Mouse (Mus musculus): ENCODE results near the gene Camk1g. TPM values are rescaled to one million over a fixed set of nuclear protein-coding genes. Genes with fewer than 3 reads are reported as not detected.

The Camk1g gene
- total and polyA plus RNA-seq, 3 experiments = not detected

DNA sequence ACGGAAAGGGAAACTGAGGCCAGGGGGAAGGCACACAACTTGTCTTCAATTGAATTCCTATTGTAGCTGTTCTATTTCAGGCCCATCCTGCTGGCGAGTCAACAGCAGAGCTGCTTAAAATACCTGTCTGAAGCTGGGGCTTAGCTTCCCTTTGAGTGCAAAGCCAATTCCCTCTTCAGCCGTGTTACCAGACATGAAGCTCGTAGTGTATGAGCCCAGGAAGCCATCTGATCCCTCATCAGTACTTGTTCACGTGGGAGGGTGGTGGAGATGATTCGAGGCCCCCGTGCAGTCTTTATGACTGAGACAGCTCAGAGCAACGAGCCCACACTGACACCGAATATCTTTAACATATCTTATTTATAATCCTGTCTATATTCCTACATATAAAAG, 53.7 kb downstream of the Camk1g start:
- no peak for DNase-seq (ENCODE audit: extremely low read depth)
- Histone ChIP-seq H3K4me1 (ENCODE audit: control insufficient read depth in 1 of 2, insufficient read depth in 2 of 2) (peaks cover 5 to 19% of the 10 kb centered on the region in 2 experiments), H3K9ac (ENCODE audit: insufficient read depth, low read depth) (no peak overlapping the region), H3K27ac (ENCODE audit: insufficient read depth, low read depth) (no peak overlapping the region), H3K4me2 (ENCODE audit: insufficient read depth, low read depth, poor library complexity, severe bottlenecking) (no peak overlapping the region), H3K9me3 (replicated peaks; ENCODE audit: low read length) (no peaks in the 10 kb centered on the region), H3K27me3 (replicated peaks) (no peaks in the 10 kb centered on the region), H3K4me3 (replicated peaks in 1 of 3; ENCODE audit: low read depth in 2 of 3, low read length in 2 of 3, poor library complexity in 1 of 3) (no peak overlapping the region), H3K36me3 (replicated peaks in 1 of 2; ENCODE audit: control insufficient read depth in 1 of 2, insufficient read depth in 1 of 2, low read length in 1 of 2) (no peaks in the 10 kb centered on the region), H3K79me2 (replicated peaks; ENCODE audit: control insufficient read depth, extremely low read depth, insufficient read depth, poor library complexity, severe bottlenecking) (no peaks in the 10 kb centered on the region)
- dilution Hi-C loops (cut with MboI; ENCODE audit: extremely low pct_ligation_motif_present, extremely low pct_unique_long_range_greater_than_20kb, low sequenced_read_pairs) = no loop called here
- in situ Hi-C loops (cut with MboI; ENCODE audit: low pct_ligation_motif_present, low pct_unique_long_range_greater_than_20kb, low sequenced_read_pairs) = no loop called here
- TF ChIP-seq MEF2A (IDR thresholded peaks at IDR 0.05; ENCODE audit: borderline replicate concordance, low read depth, low read length) (no peak), POLR2A (IDR thresholded peaks at IDR 0.05; ENCODE audit: low read depth, low read length) (no peak), MAFK (IDR thresholded peaks at IDR 0.05; ENCODE audit: insufficient replicate concordance, low read length) (no peak), MAX (IDR thresholded peaks at IDR 0.05; ENCODE audit: low read length) (no peak)

DNA sequence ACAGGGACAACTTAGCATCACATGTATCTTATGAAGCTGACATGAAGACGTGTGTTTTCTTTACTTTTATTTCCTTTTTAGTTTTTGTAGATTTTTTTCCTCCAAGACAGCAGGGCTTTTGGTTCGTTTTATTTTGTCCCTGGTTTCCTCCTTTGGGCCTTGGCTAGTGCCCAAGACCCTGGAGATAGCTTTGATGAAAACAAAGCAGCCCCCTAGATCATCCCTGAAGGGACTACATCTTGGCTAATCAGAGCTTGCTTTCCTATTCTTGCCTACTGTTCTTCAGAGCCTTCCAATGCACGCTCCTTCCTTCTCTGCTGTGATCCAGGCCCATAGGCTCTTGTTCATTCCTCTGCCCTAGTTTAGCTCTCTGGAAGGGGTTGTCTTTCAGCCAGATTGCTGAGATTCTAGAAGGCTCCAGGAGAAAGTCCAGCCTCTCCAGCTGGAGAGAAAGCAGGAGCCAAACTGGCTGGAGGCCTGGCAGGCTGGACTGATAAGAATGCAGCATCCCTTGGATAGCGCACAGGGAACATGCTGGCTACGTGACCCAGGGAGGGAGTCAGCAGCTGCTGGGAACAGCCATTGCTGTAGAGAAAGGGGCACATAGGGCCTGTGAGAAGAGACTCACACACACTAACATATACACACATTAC, 54.3 kb downstream of the Camk1g start:
- Histone ChIP-seq H3K4me2 (ENCODE audit: insufficient read depth, low read depth, poor library complexity, severe bottlenecking) (no peak overlapping the region), H3K79me2 (replicated peaks; ENCODE audit: control insufficient read depth, extremely low read depth, insufficient read depth, poor library complexity, severe bottlenecking) (no peaks in the 10 kb centered on the region), H3K36me3 (replicated peaks in 1 of 2; ENCODE audit: control insufficient read depth in 1 of 2, insufficient read depth in 1 of 2, low read length in 1 of 2) (no peaks in the 10 kb centered on the region), H3K9me3 (replicated peaks; ENCODE audit: low read length) (no peaks in the 10 kb centered on the region), H3K27me3 (replicated peaks) (no peaks in the 10 kb centered on the region), H3K27ac (ENCODE audit: insufficient read depth, low read depth) (no peak overlapping the region), H3K4me1 (ENCODE audit: control insufficient read depth in 1 of 2, insufficient read depth in 2 of 2) (peaks cover 5 to 19% of the 10 kb centered on the region in 2 experiments), H3K4me3 (replicated peaks in 1 of 3; ENCODE audit: low read depth in 2 of 3, low read length in 2 of 3, poor library complexity in 1 of 3) (no peak overlapping the region), H3K9ac (ENCODE audit: insufficient read depth, low read depth) (no peak overlapping the region)
- TF ChIP-seq E2F4 (IDR thresholded peaks at IDR 0.05; ENCODE audit: insufficient replicate concordance, low read depth, low read length) = no peak
- TF ChIP-seq USF2 (conservative IDR thresholded peaks at IDR 0.05; ENCODE audit: low read depth, low read length) = no peak
- no peak for TF ChIP-seq NRF1 (IDR thresholded peaks at IDR 0.05; ENCODE audit: low read depth, low read length)
- no peak for TF ChIP-seq ZC3H11A (IDR thresholded peaks at IDR 0.05; ENCODE audit: low read depth, low read length)
- no peak for TF ChIP-seq JUND (conservative IDR thresholded peaks at IDR 0.05; ENCODE audit: low read depth, low read length)
- TF ChIP-seq KAT2A (IDR thresholded peaks at IDR 0.05; ENCODE audit: insufficient replicate concordance, low read length) = no peak
- TF ChIP-seq EP300 (IDR thresholded peaks at IDR 0.05; ENCODE audit: low read length) = no peak
- TF ChIP-seq MAX (IDR thresholded peaks at IDR 0.05; ENCODE audit: low read length) = no peak
- TF ChIP-seq HCFC1 (IDR thresholded peaks at IDR 0.05; ENCODE audit: low read depth, low read length) = no peak
- no peak for TF ChIP-seq POLR2AphosphoS2 (IDR thresholded peaks at IDR 0.05; ENCODE audit: low read depth, low read length)
- TF ChIP-seq ELF1 (IDR thresholded peaks at IDR 0.05; ENCODE audit: low read depth, low read length) = no peak
- no peak for TF ChIP-seq MXI1 (IDR thresholded peaks at IDR 0.05; ENCODE audit: low read depth, low read length)
- no peak for TF ChIP-seq MEF2A (IDR thresholded peaks at IDR 0.05; ENCODE audit: borderline replicate concordance, low read depth, low read length)
- no peak for TF ChIP-seq RCOR1 (conservative IDR thresholded peaks at IDR 0.05; ENCODE audit: low read depth, low read length)
- no peak for TF ChIP-seq IRF4 (IDR thresholded peaks at IDR 0.05; ENCODE audit: low read depth, low read length)
- no peak for TF ChIP-seq CTCF (conservative IDR thresholded peaks at IDR 0.05 in 1 of 2, IDR thresholded peaks at IDR 0.05 in 1 of 2; ENCODE audit: low read depth in 2 of 2, low read length in 2 of 2)
- no peak for TF ChIP-seq SMC3 (IDR thresholded peaks at IDR 0.05; ENCODE audit: low read depth, low read length)
- DNase-seq (ENCODE audit: extremely low read depth) = no peak
- in situ Hi-C loops (cut with MboI; ENCODE audit: low pct_ligation_motif_present, low pct_unique_long_range_greater_than_20kb, low sequenced_read_pairs) (no loop called here), dilution Hi-C loops (cut with MboI; ENCODE audit: extremely low pct_ligation_motif_present, extremely low pct_unique_long_range_greater_than_20kb, low sequenced_read_pairs) (no loop called here)
